Mouse (Mus musculus): Measurements from ENCODE around the gene Tprg.

DNA sequence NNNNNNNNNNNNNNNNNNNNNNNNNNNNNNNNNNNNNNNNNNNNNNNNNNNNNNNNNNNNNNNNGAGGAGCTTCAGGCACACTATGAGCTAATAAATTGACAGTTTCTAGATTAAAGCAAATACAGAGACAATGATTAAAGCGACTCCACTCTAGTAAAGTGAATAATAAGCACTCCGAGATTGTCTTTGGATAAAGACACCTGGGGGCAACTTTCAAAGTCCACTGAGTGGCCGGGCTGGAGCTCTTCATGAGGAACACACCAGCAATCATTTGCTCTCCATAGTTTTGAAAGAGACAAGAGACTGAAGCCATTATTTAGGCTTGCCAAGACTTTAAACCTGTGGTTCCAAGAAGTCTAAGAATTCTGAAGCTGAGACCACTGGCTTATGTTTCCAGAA lies 164.9 kb downstream of the Tprg start:
- no peak for TF ChIP-seq EP300 (IDR thresholded peaks at IDR 0.05; ENCODE audit: insufficient read depth, low read depth, low read length)
- TF ChIP-seq POLR2A (IDR thresholded peaks at IDR 0.05; ENCODE audit: insufficient read depth, low read depth, low read length): no peak
